Mouse (Mus musculus) liver, embryonic 14.5 days (tissue): ENCODE measurements around the gene Acsm5. TPM values are rescaled to one million over a fixed set of nuclear protein-coding genes. Genes with fewer than 3 reads are reported as not detected.

Experiments
- ATAC-seq: fragments of 200-750 bp; cut with Nextera tagmentation; 2 replicates; pipeline ENCODE4 v1.8.0; 2017; ENCODE audit warnings: moderate number of reproducible peaks, mild to moderate bottlenecking, moderate library complexity; ENCODE audit not compliant: insufficient read depth
- DNase-seq, 3 experiments: peaks; one replicate each; pipeline ENCODE4 v3.0.0-alpha.2; 2012 to 2013; ENCODE audit warnings: low read depth in 3 of 3, low spot score in 3 of 3
- H3K27ac ChIP-seq: fragments of 300-500 bp; sonication (generic); 2 replicates; pipeline ENCODE4 v1.5.1; 2014; ENCODE audit warnings: moderate library complexity, mild to moderate bottlenecking, control low read depth, inconsistent platforms
- H3K27me3 ChIP-seq: fragments of 300-500 bp; sonication (generic); 2 replicates; pipeline ENCODE4 v1.6.1; 2014; ENCODE audit warnings: mild to moderate bottlenecking, low read length, moderate library complexity; ENCODE audit not compliant: control insufficient read depth, insufficient read depth
- H3K36me3 ChIP-seq: fragments of 300-500 bp; sonication (generic); replicated peaks from 2 replicates; pipeline ENCODE4 v1.6.1; 2014; ENCODE audit warnings: low read depth; ENCODE audit not compliant: control insufficient read depth, insufficient read depth
- H3K4me1 ChIP-seq, 2 experiments: fragments of 200-500 bp in 1 of 2; fragments of 300-500 bp in 1 of 2; sonication (generic) in 1 of 2; replicated peaks; 2 replicates each; pipeline ENCODE4 v1.6.1; 2012 to 2014; ENCODE audit warnings: antibody characterized with exemption in 1 of 2, inconsistent platforms in 1 of 2, low read length in 1 of 2; ENCODE audit not compliant: control insufficient read depth in 2 of 2, insufficient read depth in 2 of 2
- H3K4me2 ChIP-seq: fragments of 300-500 bp; sonication (generic); 2 replicates; pipeline ENCODE4 v1.6.1; 2014; ENCODE audit warnings: low read depth, mild to moderate bottlenecking, control low read depth, moderate library complexity
- H3K4me3 ChIP-seq, 2 experiments: fragments of 200-500 bp in 1 of 2; fragments of 300-500 bp in 1 of 2; sonication (generic) in 1 of 2; 2 replicates each; pipeline ENCODE4 v1.5.1; 2012 to 2014; ENCODE audit warnings: low read depth in 2 of 2, low read length in 2 of 2, mild to moderate bottlenecking in 2 of 2, control low read depth in 1 of 2, inconsistent platforms in 1 of 2, moderate library complexity in 1 of 2; ENCODE audit not compliant: insufficient read depth in 1 of 2
- H3K9ac ChIP-seq: fragments of 300-500 bp; sonication (generic); replicated peaks from 2 replicates; pipeline ENCODE4 v1.6.1; 2014; ENCODE audit warnings: mild to moderate bottlenecking, control low read depth, moderate library complexity
- H3K9me3 ChIP-seq: fragments of 300-500 bp; sonication (generic); 2 replicates; pipeline ENCODE4 v1.6.1; 2016; ENCODE audit warnings: low read length, mixed read lengths; ENCODE audit not compliant: control insufficient read depth
- CTCF ChIP-seq: IDR thresholded peaks from 2 replicates; pipeline ENCODE4 v1.5.1; 2016; ENCODE audit warnings: antibody characterized with exemption, low read depth, control low read depth
- EP300 ChIP-seq: IDR thresholded peaks from 2 replicates; pipeline ENCODE4 v1.6.1; 2016; ENCODE audit warnings: antibody characterized with exemption, low read depth
- WGBS: fragments of 180-500 bp; shearing (Covaris S2); extraction: QIAGEN DNeasy Blood & Tissue Kit; methylation state at CpG from one replicate; pipeline ENCODE4 v1.1.7; 2014; ENCODE audit not compliant: insufficient replicate concordance; 5-methylcytosine and 5-hydroxymethylcytosine counted together
- polyA plus RNA-seq, 2 experiments: library from polyadenylated mRNA; depleted of rRNA in 1 of 2; stranded (reverse) in 1 of 2; unstranded in 1 of 2; fragments of >200 nt; fragmentation: Nextera tagmentation in 1 of 2; extraction: Ambion mirVana in 1 of 2; gene quantifications; 2 replicates each; pipeline versions ENCODE4 v1.2.1 to v1.2.3; 2012 to 2014

Gene Acsm5
- polyA plus RNA-seq, 2 experiments = 0.06 to 0.32 TPM

GRCm38 (mm10) chr7:119490041-119490780, 29.1 kb upstream of the Acsm5 start:
- no peaks in the 10 kb centered on the region for H3K36me3 ChIP-seq
- no peaks in the 10 kb centered on the region for H3K9me3 ChIP-seq
- H3K4me1 ChIP-seq = no peaks in the 10 kb centered on the region
- no peak for TF ChIP-seq CTCF
- TF ChIP-seq EP300 = no peak
- no peak overlapping the region for H3K27ac ChIP-seq
- no peak for ATAC-seq
- H3K4me2 ChIP-seq = no peak overlapping the region
- 58% methylated on average over 4 of the region's 4 CpGs for WGBS
- no peak for DNase-seq
- no peak overlapping the region for H3K9ac ChIP-seq
- no peak overlapping the region for H3K4me3 ChIP-seq
- no peaks in the 10 kb centered on the region for H3K27me3 ChIP-seq

- WGBS = 53% methylated on average over 4 of the region's 4 CpGs
- no peaks in the 10 kb centered on the region for H3K27me3 ChIP-seq
- no peaks in the 10 kb centered on the region for H3K9me3 ChIP-seq
- no peaks in the 10 kb centered on the region for H3K36me3 ChIP-seq
- H3K4me3 ChIP-seq = no peak overlapping the region
- H3K27ac ChIP-seq = no peak overlapping the region
- TF ChIP-seq CTCF (no peak), EP300 (no peak)
- no peak overlapping the region for H3K9ac ChIP-seq
- no peaks in the 10 kb centered on the region for H3K4me1 ChIP-seq
- no peak for ATAC-seq
- no peak overlapping the region for H3K4me2 ChIP-seq
- no peak for DNase-seq
Measured at GRCm38 (mm10) chr7:119511143-119511542, 8.1 kb upstream of the Acsm5 start.

- Histone ChIP-seq H3K4me2 (no peak overlapping the region), H3K4me1 (no peaks in the 10 kb centered on the region), H3K36me3 (no peaks in the 10 kb centered on the region), H3K4me3 (no peak overlapping the region), H3K9me3 (no peaks in the 10 kb centered on the region), H3K27ac (no peak overlapping the region), H3K9ac (no peak overlapping the region), H3K27me3 (no peaks in the 10 kb centered on the region)
- no peak for ATAC-seq
- TF ChIP-seq EP300 (no peak), CTCF (peak; percentile 72)
- DNase-seq = no peak
- 24% methylated on average over 7 of the region's 7 CpGs for WGBS
Measured at GRCm38 (mm10) chr7:119513056-119513455, 6.2 kb upstream of the Acsm5 start.

GRCm38 (mm10) chr7:119515492-119516271, 3.6 kb upstream of the Acsm5 start:
- WGBS = 50% methylated on average over 10 of the region's 10 CpGs
- DNase-seq (no peak), ATAC-seq (no peak)
- no peak overlapping the region for H3K4me3 ChIP-seq
- no peaks in the 10 kb centered on the region for H3K27me3 ChIP-seq
- no peak overlapping the region for H3K4me2 ChIP-seq
- H3K9ac ChIP-seq = no peak overlapping the region
- no peaks in the 10 kb centered on the region for H3K9me3 ChIP-seq
- H3K36me3 ChIP-seq = no peaks in the 10 kb centered on the region
- TF ChIP-seq EP300 (no peak), CTCF (peak; percentile 66)
- H3K27ac ChIP-seq = no peak overlapping the region
- H3K4me1 ChIP-seq = no peaks in the 10 kb centered on the region

GRCm38 (mm10) chr7:119516272-119516558, 3.0 kb upstream of the Acsm5 start:
- no peak overlapping the region for H3K4me2 ChIP-seq
- H3K4me3 ChIP-seq = no peak overlapping the region
- DNase-seq (no peak), ATAC-seq (no peak)
- no peaks in the 10 kb centered on the region for H3K9me3 ChIP-seq
- no peak overlapping the region for H3K27ac ChIP-seq
- H3K9ac ChIP-seq = no peak overlapping the region
- H3K36me3 ChIP-seq = no peaks in the 10 kb centered on the region
- WGBS = 59% methylated on average over 7 of the region's 7 CpGs
- no peaks in the 10 kb centered on the region for H3K27me3 ChIP-seq
- TF ChIP-seq CTCF (no peak), EP300 (no peak)
- no peaks in the 10 kb centered on the region for H3K4me1 ChIP-seq
